Mouse (Mus musculus) forebrain, postnatal 0 days (tissue): ENCODE measurements at regions not wholly inside any gene's neighbourhood (a gene's known extent, or its start where the extent isn't known, plus 50 kb on each side); places are given as distances from the start of the nearest gene placed in this dataset.

ENCODE experiments used
- ATAC-seq: fragments of 200-750 bp; cut with Nextera tagmentation; 2 replicates; pipeline ENCODE4 v1.8.0; 2017; ENCODE audit warnings: mild to moderate bottlenecking, moderate library complexity
- DNase-seq: peaks from one replicate; pipeline ENCODE4 v3.0.0-alpha.2; 2015
- H3K27ac ChIP-seq: fragments of 300-500 bp; sonication (generic); 2 replicates; pipeline ENCODE4 v1.5.1; 2014; ENCODE audit warnings: low read depth, mild to moderate bottlenecking, antibody characterized with exemption, low read length, moderate library complexity, mixed read lengths
- H3K27me3 ChIP-seq: fragments of 300-500 bp; sonication (generic); 2 replicates; pipeline ENCODE4 v1.6.1; 2014; ENCODE audit warnings: mild to moderate bottlenecking, low read length, mixed read lengths; ENCODE audit not compliant: insufficient read depth
- H3K36me3 ChIP-seq: fragments of 300-500 bp; sonication (generic); 2 replicates; pipeline ENCODE4 v1.6.1; 2014; ENCODE audit warnings: mild to moderate bottlenecking, moderate library complexity; ENCODE audit not compliant: insufficient read depth
- H3K4me1 ChIP-seq: fragments of 300-500 bp; sonication (generic); 2 replicates; pipeline ENCODE4 v1.6.1; 2014; ENCODE audit warnings: antibody characterized with exemption; ENCODE audit not compliant: insufficient read depth
- H3K4me2 ChIP-seq: fragments of 300-500 bp; sonication (generic); 2 replicates; pipeline ENCODE4 v1.6.1; 2014; ENCODE audit warnings: low read depth, mild to moderate bottlenecking, moderate library complexity
- H3K4me3 ChIP-seq: fragments of 300-500 bp; sonication (generic); 2 replicates; pipeline ENCODE4 v1.5.1; 2014; ENCODE audit warnings: low read depth, low read length, mixed read lengths
- H3K9ac ChIP-seq: fragments of 300-500 bp; sonication (generic); 2 replicates; pipeline ENCODE4 v1.6.1; 2014; ENCODE audit warnings: mild to moderate bottlenecking
- H3K9me3 ChIP-seq: fragments of 300-500 bp; sonication (generic); 2 replicates; pipeline ENCODE4 v1.6.1; 2016; ENCODE audit warnings: low read length
- CTCF ChIP-seq: sonication (generic); IDR thresholded peaks from 2 replicates; pipeline ENCODE4 v1.5.1; 2016; ENCODE audit warnings: antibody characterized with exemption, control low read depth, low read depth
- WGBS: fragments of 180-500 bp; shearing (Covaris S2); extraction: QIAGEN DNeasy Blood & Tissue Kit; methylation state at CpG from one replicate; pipeline ENCODE4 v1.1.7; 2014; 5-methylcytosine and 5-hydroxymethylcytosine counted together

DNA sequence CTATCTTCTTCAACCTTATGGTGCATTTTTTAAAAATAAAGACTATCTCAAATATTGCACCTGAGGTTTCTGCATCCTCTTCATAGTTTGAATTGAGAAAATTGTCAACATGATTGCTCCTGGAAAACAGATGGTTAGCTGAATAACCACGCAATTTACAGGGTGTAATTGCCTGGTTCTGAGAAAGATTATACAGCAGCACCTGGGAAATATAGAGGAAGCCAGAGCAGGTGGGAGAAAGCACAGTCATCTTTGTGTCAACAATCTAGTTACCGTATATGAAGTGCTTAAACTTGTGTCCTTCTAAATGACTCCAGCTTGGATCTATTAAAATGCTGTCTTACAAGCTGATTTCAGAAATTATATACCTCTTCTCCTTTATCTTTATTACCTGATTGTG, 740.8 kb upstream of the Sel1l start:
- peak; percentile 43; the same call in 1 of the 2 replicates for ATAC-seq
- 25% methylated on average over 2 of the region's 2 CpGs for WGBS
- Histone ChIP-seq H3K36me3 (no peaks in the 10 kb centered on the region), H3K27ac (no peak overlapping the region; the same call in 1 of the 2 replicates), H3K4me3 (no peak overlapping the region), H3K4me1 (no peaks in the 10 kb centered on the region), H3K9ac (no peak overlapping the region), H3K9me3 (no peaks in the 10 kb centered on the region), H3K4me2 (no peak overlapping the region), H3K27me3 (no peaks in the 10 kb centered on the region)
- DNase-seq: no peak
- TF ChIP-seq CTCF: no peak

DNA sequence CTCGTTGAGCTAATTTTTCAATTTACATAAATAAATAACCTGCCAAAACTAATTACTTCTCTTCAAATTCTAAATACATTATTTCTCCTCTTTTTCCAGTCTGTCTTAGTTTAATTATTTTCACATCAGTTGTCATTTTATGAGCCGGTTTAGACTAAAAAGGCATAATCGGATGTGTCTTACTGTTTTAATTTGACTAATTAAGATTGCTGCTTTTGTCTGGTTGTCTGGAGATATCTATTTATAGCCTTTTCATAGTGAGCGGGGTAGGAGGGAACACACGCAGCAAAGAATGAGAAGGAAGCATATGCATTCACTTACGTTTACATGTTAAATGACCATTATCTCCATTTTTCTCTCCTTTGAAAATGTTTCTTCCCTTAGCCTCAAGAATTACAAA, 740.3 kb upstream of the Sel1l start:
- 14% methylated on average over 6 of the region's 6 CpGs for WGBS
- no peak for TF ChIP-seq CTCF
- H3K27me3 ChIP-seq: no peaks in the 10 kb centered on the region
- ATAC-seq: peak; percentile 94
- H3K4me3 ChIP-seq: no peak overlapping the region
- H3K9ac ChIP-seq: no peak overlapping the region
- no peaks in the 10 kb centered on the region for H3K9me3 ChIP-seq
- no peak overlapping the region for H3K27ac ChIP-seq
- no peaks in the 10 kb centered on the region for H3K4me1 ChIP-seq
- H3K36me3 ChIP-seq: no peaks in the 10 kb centered on the region
- DNase-seq: peak; percentile 44
- no peak overlapping the region for H3K4me2 ChIP-seq

DNA sequence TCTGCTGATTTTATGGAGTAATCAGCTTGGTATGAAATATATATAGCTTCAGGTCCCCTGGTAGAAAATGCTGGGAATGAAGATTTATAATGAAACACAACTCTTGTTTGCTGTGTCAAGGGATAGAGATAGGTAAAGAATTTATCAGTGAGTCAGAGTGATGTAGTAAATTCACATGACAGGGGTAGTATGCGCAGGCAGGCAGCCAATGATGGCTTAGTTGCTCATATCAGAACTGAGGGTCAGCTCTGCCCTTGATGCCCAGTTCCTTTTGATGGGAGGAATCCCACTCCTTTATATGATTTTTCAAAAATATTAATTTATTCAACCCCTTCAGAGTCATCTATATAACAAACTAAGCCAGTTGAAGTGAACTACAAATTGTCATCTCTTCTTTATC, 729.6 kb upstream of the Sel1l start:
- WGBS: 97% methylated on average over 1 of the region's 1 CpGs

More for the DNA sequence above, 729.6 kb upstream of the Sel1l start:
- Histone ChIP-seq H3K27ac (no peak overlapping the region), H3K9ac (no peak overlapping the region), H3K36me3 (no peaks in the 10 kb centered on the region), H3K27me3 (no peaks in the 10 kb centered on the region), H3K9me3 (no peaks in the 10 kb centered on the region), H3K4me3 (no peak overlapping the region), H3K4me2 (no peak overlapping the region), H3K4me1 (no peaks in the 10 kb centered on the region)
- TF ChIP-seq CTCF: no peak
- ATAC-seq (no peak), DNase-seq (no peak)
